Mouse (Mus musculus): Measurements from ENCODE around the gene Adap2. TPM values are rescaled to one million over a fixed set of nuclear protein-coding genes. Genes with fewer than 3 reads are reported as not detected.
"Not testable (repeated sequence)": the region's sequence is repeated elsewhere in the genome, so short reads cannot be mapped to it uniquely, and the experiment has no call there.

Gene Adap2
- polyA plus RNA-seq, 1 experiment from 2014 or later: 3.6 TPM

- H3K4me2 ChIP-seq (replicated peaks): peak overlapping the region; percentile 52
- not testable (repeated sequence) for H3K27me3 ChIP-seq (ENCODE audit: control insufficient read depth, insufficient read depth, low read length); DNase-seq (ENCODE audit: low spot score); H3K4me1 ChIP-seq (replicated peaks; ENCODE audit: control insufficient read depth, insufficient read depth, low read length); H3K9me3 ChIP-seq (ENCODE audit: control insufficient read depth, low read length); H3K27ac ChIP-seq; H3K36me3 ChIP-seq (replicated peaks; ENCODE audit: control insufficient read depth, insufficient read depth)
- 0 out of 2 replicates have a peak overlapping the region, but pooled peaks have one; percentile 47 for H3K9ac ChIP-seq
- ATAC-seq (ENCODE audit: low FRiP score): 0 out of 2 replicates have a peak, but pooled peaks have one; percentile 11
- H3K4me3 ChIP-seq (replicated peaks; ENCODE audit: low read length): peak overlapping the region; percentile 37
- 47% methylated on average over 12 of the region's 12 CpGs for WGBS
Measured at GRCm38 (mm10) chr11:80183054-80183704, 29.3 kb downstream of the Adap2 start.

GRCm38 (mm10) chr11:80183705-80184255 is 29.9 kb downstream of the Adap2 start, which contains the start of gene Rnf135:
Gene Rnf135 (plus strand): TSS chr11:80183851.
- no peaks in the 10 kb centered on the region for H3K4me1 ChIP-seq (replicated peaks; ENCODE audit: control insufficient read depth, insufficient read depth, low read length)
- peak; percentile 71; the same call in 1 of the 2 replicates for ATAC-seq (ENCODE audit: low FRiP score)
- H3K9ac ChIP-seq: peak within 1 kb of the TSS; percentile 47
- peak within 1 kb of the TSS; percentile 52 for H3K4me2 ChIP-seq (replicated peaks)
- no peaks in the 10 kb centered on the region for H3K27me3 ChIP-seq (ENCODE audit: control insufficient read depth, insufficient read depth, low read length)
- WGBS: 3% methylated on average over 33 of the region's 33 CpGs
- DNase-seq (ENCODE audit: low spot score): peak; percentile 66
- no peaks in the 10 kb centered on the region for H3K9me3 ChIP-seq (ENCODE audit: control insufficient read depth, low read length)
- H3K4me3 ChIP-seq (replicated peaks; ENCODE audit: low read length): peak within 1 kb of the TSS; percentile 37
- no peak within 1 kb of the TSS for H3K27ac ChIP-seq
- no peaks in the 10 kb centered on the region for H3K36me3 ChIP-seq (replicated peaks; ENCODE audit: control insufficient read depth, insufficient read depth)

GRCm38 (mm10) chr11:80184531-80185071 is 30.7 kb downstream of the Adap2 start:
- H3K27me3 ChIP-seq (ENCODE audit: control insufficient read depth, insufficient read depth, low read length): no peaks in the 10 kb centered on the region
- H3K9ac ChIP-seq: 0 out of 2 replicates have a peak overlapping the region, but pooled peaks have one; percentile 47
- no peak for DNase-seq (ENCODE audit: low spot score)
- H3K4me1 ChIP-seq (replicated peaks; ENCODE audit: control insufficient read depth, insufficient read depth, low read length): no peaks in the 10 kb centered on the region
- no peak overlapping the region; the same call in 1 of the 2 replicates for H3K4me2 ChIP-seq (replicated peaks)
- H3K27ac ChIP-seq: no peak overlapping the region
- no peaks in the 10 kb centered on the region for H3K9me3 ChIP-seq (ENCODE audit: control insufficient read depth, low read length)
- peak overlapping the region; percentile 37; the same call in 1 of the 2 replicates for H3K4me3 ChIP-seq (replicated peaks; ENCODE audit: low read length)
- no peaks in the 10 kb centered on the region for H3K36me3 ChIP-seq (replicated peaks; ENCODE audit: control insufficient read depth, insufficient read depth)
- 90% methylated on average over 6 of the region's 6 CpGs for WGBS
- ATAC-seq (ENCODE audit: low FRiP score): no peak

- not testable (repeated sequence) for H3K9me3 ChIP-seq (ENCODE audit: control insufficient read depth, low read length); DNase-seq (ENCODE audit: low spot score); H3K4me1 ChIP-seq (replicated peaks; ENCODE audit: control insufficient read depth, insufficient read depth, low read length); H3K27ac ChIP-seq; H3K4me3 ChIP-seq (replicated peaks; ENCODE audit: low read length); H3K36me3 ChIP-seq (replicated peaks; ENCODE audit: control insufficient read depth, insufficient read depth); H3K4me2 ChIP-seq (replicated peaks); H3K27me3 ChIP-seq (ENCODE audit: control insufficient read depth, insufficient read depth, low read length); H3K9ac ChIP-seq; ATAC-seq (ENCODE audit: low FRiP score)
- 67% methylated on average over 5 of the region's 5 CpGs for WGBS
Measured at GRCm38 (mm10) chr11:80185441-80185976, 31.6 kb downstream of the Adap2 start.

GRCm38 (mm10) chr11:80190280-80190679 is 36.4 kb downstream of the Adap2 start:
- Histone ChIP-seq H3K4me2 (replicated peaks) (no peak overlapping the region), H3K36me3 (replicated peaks; ENCODE audit: control insufficient read depth, insufficient read depth) (no peaks in the 10 kb centered on the region), H3K27ac (no peak overlapping the region), H3K27me3 (ENCODE audit: control insufficient read depth, insufficient read depth, low read length) (no peaks in the 10 kb centered on the region), H3K4me1 (replicated peaks; ENCODE audit: control insufficient read depth, insufficient read depth, low read length) (no peaks in the 10 kb centered on the region), H3K9me3 (ENCODE audit: control insufficient read depth, low read length) (no peaks in the 10 kb centered on the region), H3K4me3 (replicated peaks; ENCODE audit: low read length) (no peak overlapping the region), H3K9ac (no peak overlapping the region)
- DNase-seq (ENCODE audit: low spot score) (no peak), ATAC-seq (ENCODE audit: low FRiP score) (no peak)
- WGBS: 84% methylated on average over 4 of the region's 4 CpGs

- ATAC-seq (ENCODE audit: low FRiP score): no peak
- WGBS: 67% methylated on average over 4 of the region's 4 CpGs
Measured at GRCm38 (mm10) chr11:80193827-80194226, 39.9 kb downstream of the Adap2 start.

GRCm38 (mm10) chr11:80196351-80196750 is 42.4 kb downstream of the Adap2 start:
- H3K36me3 ChIP-seq (replicated peaks; ENCODE audit: control insufficient read depth, insufficient read depth): no peaks in the 10 kb centered on the region
- H3K4me2 ChIP-seq (replicated peaks): no peak overlapping the region
- DNase-seq (ENCODE audit: low spot score): no peak
- no peak for ATAC-seq (ENCODE audit: low FRiP score)
- no peaks in the 10 kb centered on the region for H3K27me3 ChIP-seq (ENCODE audit: control insufficient read depth, insufficient read depth, low read length)
- H3K9ac ChIP-seq: no peak overlapping the region
- H3K27ac ChIP-seq: no peak overlapping the region
- H3K4me1 ChIP-seq (replicated peaks; ENCODE audit: control insufficient read depth, insufficient read depth, low read length): no peaks in the 10 kb centered on the region
- 85% methylated on average over 7 of the region's 7 CpGs for WGBS
- no peak overlapping the region for H3K4me3 ChIP-seq (replicated peaks; ENCODE audit: low read length)
- H3K9me3 ChIP-seq (ENCODE audit: control insufficient read depth, low read length): no peaks in the 10 kb centered on the region

More at GRCm38 (mm10) chr11:80193827-80194226, 39.9 kb downstream of the Adap2 start:
- DNase-seq (ENCODE audit: low spot score): no peak
- no peaks in the 10 kb centered on the region for H3K4me1 ChIP-seq (replicated peaks; ENCODE audit: control insufficient read depth, insufficient read depth, low read length)
- no peaks in the 10 kb centered on the region for H3K9me3 ChIP-seq (ENCODE audit: control insufficient read depth, low read length)
- no peaks in the 10 kb centered on the region for H3K36me3 ChIP-seq (replicated peaks; ENCODE audit: control insufficient read depth, insufficient read depth)
- no peak overlapping the region for H3K4me2 ChIP-seq (replicated peaks)
- no peak overlapping the region for H3K4me3 ChIP-seq (replicated peaks; ENCODE audit: low read length)
- no peaks in the 10 kb centered on the region for H3K27me3 ChIP-seq (ENCODE audit: control insufficient read depth, insufficient read depth, low read length)
- H3K9ac ChIP-seq: no peak overlapping the region
- H3K27ac ChIP-seq: no peak overlapping the region

GRCm38 (mm10) chr11:80199316-80199715 is 45.4 kb downstream of the Adap2 start:
- Histone ChIP-seq H3K4me2 (replicated peaks) (no peak overlapping the region), H3K9me3 (ENCODE audit: control insufficient read depth, low read length) (no peaks in the 10 kb centered on the region), H3K27ac (no peak overlapping the region), H3K4me1 (replicated peaks; ENCODE audit: control insufficient read depth, insufficient read depth, low read length) (no peaks in the 10 kb centered on the region), H3K27me3 (ENCODE audit: control insufficient read depth, insufficient read depth, low read length) (no peaks in the 10 kb centered on the region), H3K4me3 (replicated peaks; ENCODE audit: low read length) (no peak overlapping the region), H3K9ac (no peak overlapping the region), H3K36me3 (replicated peaks; ENCODE audit: control insufficient read depth, insufficient read depth) (no peaks in the 10 kb centered on the region)
- 89% methylated on average over 3 of the region's 3 CpGs for WGBS
- no peak for ATAC-seq (ENCODE audit: low FRiP score)
- no peak for DNase-seq (ENCODE audit: low spot score)

GRCm38 (mm10) chr11:80199773-80200172 is 45.9 kb downstream of the Adap2 start:
- 96% methylated on average over 2 of the region's 2 CpGs for WGBS

More at GRCm38 (mm10) chr11:80199773-80200172, 45.9 kb downstream of the Adap2 start:
- no peaks in the 10 kb centered on the region for H3K36me3 ChIP-seq (replicated peaks; ENCODE audit: control insufficient read depth, insufficient read depth)
- H3K9me3 ChIP-seq (ENCODE audit: control insufficient read depth, low read length): no peaks in the 10 kb centered on the region
- no peaks in the 10 kb centered on the region for H3K27me3 ChIP-seq (ENCODE audit: control insufficient read depth, insufficient read depth, low read length)
- H3K4me3 ChIP-seq (replicated peaks; ENCODE audit: low read length): no peak overlapping the region
- no peak overlapping the region for H3K4me2 ChIP-seq (replicated peaks)
- no peak overlapping the region for H3K27ac ChIP-seq
- ATAC-seq (ENCODE audit: low FRiP score): no peak
- no peak overlapping the region for H3K9ac ChIP-seq
- DNase-seq (ENCODE audit: low spot score): no peak
- H3K4me1 ChIP-seq (replicated peaks; ENCODE audit: control insufficient read depth, insufficient read depth, low read length): no peaks in the 10 kb centered on the region

All from hindbrain, embryonic 14.5 days (tissue).